Mouse (Mus musculus) liver, embryonic 14.5 days (tissue): ENCODE measurements around the gene Pop7. TPM values are rescaled to one million over a fixed set of nuclear protein-coding genes. Genes with fewer than 3 reads are reported as not detected.

ENCODE experiments used
- ATAC-seq: fragments of 200-750 bp; cut with Nextera tagmentation; 2 replicates; pipeline ENCODE4 v1.8.0; 2017; ENCODE audit warnings: moderate number of reproducible peaks, mild to moderate bottlenecking, moderate library complexity; ENCODE audit not compliant: insufficient read depth
- DNase-seq, 3 experiments: peaks; one replicate each; pipeline ENCODE4 v3.0.0-alpha.2; 2012 to 2013; ENCODE audit warnings: low read depth in 3 of 3, low spot score in 3 of 3
- H3K27ac ChIP-seq: fragments of 300-500 bp; sonication (generic); 2 replicates; pipeline ENCODE4 v1.5.1; 2014; ENCODE audit warnings: moderate library complexity, mild to moderate bottlenecking, control low read depth, inconsistent platforms
- H3K27me3 ChIP-seq: fragments of 300-500 bp; sonication (generic); 2 replicates; pipeline ENCODE4 v1.6.1; 2014; ENCODE audit warnings: mild to moderate bottlenecking, low read length, moderate library complexity; ENCODE audit not compliant: control insufficient read depth, insufficient read depth
- H3K36me3 ChIP-seq: fragments of 300-500 bp; sonication (generic); replicated peaks from 2 replicates; pipeline ENCODE4 v1.6.1; 2014; ENCODE audit warnings: low read depth; ENCODE audit not compliant: control insufficient read depth, insufficient read depth
- H3K4me1 ChIP-seq, 2 experiments: fragments of 200-500 bp in 1 of 2; fragments of 300-500 bp in 1 of 2; sonication (generic) in 1 of 2; replicated peaks; 2 replicates each; pipeline ENCODE4 v1.6.1; 2012 to 2014; ENCODE audit warnings: antibody characterized with exemption in 1 of 2, inconsistent platforms in 1 of 2, low read length in 1 of 2; ENCODE audit not compliant: control insufficient read depth in 2 of 2, insufficient read depth in 2 of 2
- H3K4me2 ChIP-seq: fragments of 300-500 bp; sonication (generic); 2 replicates; pipeline ENCODE4 v1.6.1; 2014; ENCODE audit warnings: low read depth, mild to moderate bottlenecking, control low read depth, moderate library complexity
- H3K4me3 ChIP-seq, 2 experiments: fragments of 200-500 bp in 1 of 2; fragments of 300-500 bp in 1 of 2; sonication (generic) in 1 of 2; 2 replicates each; pipeline ENCODE4 v1.5.1; 2012 to 2014; ENCODE audit warnings: low read depth in 2 of 2, low read length in 2 of 2, mild to moderate bottlenecking in 2 of 2, control low read depth in 1 of 2, inconsistent platforms in 1 of 2, moderate library complexity in 1 of 2; ENCODE audit not compliant: insufficient read depth in 1 of 2
- H3K9ac ChIP-seq: fragments of 300-500 bp; sonication (generic); replicated peaks from 2 replicates; pipeline ENCODE4 v1.6.1; 2014; ENCODE audit warnings: mild to moderate bottlenecking, control low read depth, moderate library complexity
- H3K9me3 ChIP-seq: fragments of 300-500 bp; sonication (generic); 2 replicates; pipeline ENCODE4 v1.6.1; 2016; ENCODE audit warnings: low read length, mixed read lengths; ENCODE audit not compliant: control insufficient read depth
- CTCF ChIP-seq: IDR thresholded peaks from 2 replicates; pipeline ENCODE4 v1.5.1; 2016; ENCODE audit warnings: antibody characterized with exemption, low read depth, control low read depth
- EP300 ChIP-seq: IDR thresholded peaks from 2 replicates; pipeline ENCODE4 v1.6.1; 2016; ENCODE audit warnings: antibody characterized with exemption, low read depth
- WGBS: fragments of 180-500 bp; shearing (Covaris S2); extraction: QIAGEN DNeasy Blood & Tissue Kit; methylation state at CpG from one replicate; pipeline ENCODE4 v1.1.7; 2014; ENCODE audit not compliant: insufficient replicate concordance; 5-methylcytosine and 5-hydroxymethylcytosine counted together
- polyA plus RNA-seq, 2 experiments: library from polyadenylated mRNA; depleted of rRNA in 1 of 2; stranded (reverse) in 1 of 2; unstranded in 1 of 2; fragments of >200 nt; fragmentation: Nextera tagmentation in 1 of 2; extraction: Ambion mirVana in 1 of 2; gene quantifications; 2 replicates each; pipeline versions ENCODE4 v1.2.1 to v1.2.3; 2012 to 2014

Pop7 gene
- polyA plus RNA-seq, 2 experiments = 25.3 to 36.5 TPM

- no peak overlapping the region for H3K27ac ChIP-seq
Measured at GRCm38 (mm10) chr5:137523396-137524250, 21.3 kb upstream of the Pop7 start.

DNA sequence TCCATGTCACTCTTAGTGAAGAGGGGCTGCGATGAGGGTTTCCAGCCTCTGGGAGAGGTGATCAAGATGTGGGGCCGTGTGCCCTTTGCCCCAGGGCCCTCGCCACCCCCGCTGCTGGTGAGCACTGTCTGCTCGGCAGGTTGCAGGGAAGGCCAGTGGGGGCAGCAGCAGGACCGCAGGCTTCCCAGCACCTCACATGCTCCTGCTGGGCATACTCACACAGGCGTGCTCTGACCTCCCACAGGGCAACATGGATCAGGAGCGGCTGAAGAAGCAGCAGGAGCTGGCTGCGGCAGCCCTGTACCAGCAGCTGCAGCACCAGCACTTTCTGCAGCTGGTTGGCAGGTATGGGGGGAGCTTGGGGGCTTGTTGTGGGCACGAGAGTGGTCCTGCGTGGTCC is 20.4 kb upstream of the Pop7 start:
- no peak overlapping the region for H3K27ac ChIP-seq
- H3K9ac ChIP-seq = no peak overlapping the region
- H3K9me3 ChIP-seq = no peaks in the 10 kb centered on the region
- no peak overlapping the region for H3K4me3 ChIP-seq
- no peak for ATAC-seq
- peak; percentile 13; the same call in 1 of the 2 replicates for TF ChIP-seq CTCF
- TF ChIP-seq EP300 = no peak
- 83% methylated on average over 11 of the region's 11 CpGs for WGBS
- no peak overlapping the region for H3K4me2 ChIP-seq
- H3K27me3 ChIP-seq = no peaks in the 10 kb centered on the region
- peaks cover 0 to 3% of the 10 kb centered on the region in 2 experiments; a peak in 2 of 4 replicates for H3K4me1 ChIP-seq
- DNase-seq = no peak
- peaks cover 36% of the 10 kb centered on the region for H3K36me3 ChIP-seq

More at GRCm38 (mm10) chr5:137523396-137524250, 21.3 kb upstream of the Pop7 start:
- H3K4me1 ChIP-seq = peaks cover 0 to 3% of the 10 kb centered on the region in 2 experiments; a peak in 2 of 4 replicates
- no peaks in the 10 kb centered on the region for H3K27me3 ChIP-seq
- TF ChIP-seq CTCF (no peak), EP300 (no peak)
- H3K4me2 ChIP-seq = no peak overlapping the region
- no peak for DNase-seq
- no peaks in the 10 kb centered on the region for H3K9me3 ChIP-seq
- no peak overlapping the region for H3K4me3 ChIP-seq
- peaks cover 45% of the 10 kb centered on the region for H3K36me3 ChIP-seq
- 80% methylated on average over 25 of the region's 25 CpGs for WGBS
- no peak overlapping the region for H3K9ac ChIP-seq
- no peak for ATAC-seq

- 64% methylated on average over 9 of the region's 9 CpGs for WGBS
- no peak for DNase-seq
Measured at GRCm38 (mm10) chr5:137521861-137522260, 19.5 kb upstream of the Pop7 start.

GRCm38 (mm10) chr5:137519691-137520550 is 17.6 kb upstream of the Pop7 start:
- Histone ChIP-seq H3K9me3 (no peaks in the 10 kb centered on the region), H3K4me3 (no peak overlapping the region), H3K4me1 (no peaks in the 10 kb centered on the region), H3K9ac (no peak overlapping the region), H3K27me3 (no peaks in the 10 kb centered on the region), H3K27ac (no peak overlapping the region), H3K4me2 (no peak overlapping the region), H3K36me3 (peaks cover 29% of the 10 kb centered on the region)
- TF ChIP-seq EP300 (no peak), CTCF (no peak)
- no peak for ATAC-seq
- WGBS = 86% methylated on average over 27 of the region's 27 CpGs
- no peak for DNase-seq

More at GRCm38 (mm10) chr5:137521861-137522260, 19.5 kb upstream of the Pop7 start:
- TF ChIP-seq EP300 (no peak), CTCF (no peak)
- H3K27ac ChIP-seq = no peak overlapping the region
- no peak for ATAC-seq
- no peak overlapping the region for H3K4me2 ChIP-seq
- no peak overlapping the region for H3K9ac ChIP-seq
- H3K27me3 ChIP-seq = no peaks in the 10 kb centered on the region
- peaks cover 0 to 3% of the 10 kb centered on the region in 2 experiments; a peak in 2 of 4 replicates for H3K4me1 ChIP-seq
- H3K36me3 ChIP-seq = peaks cover 29% of the 10 kb centered on the region
- no peak overlapping the region for H3K4me3 ChIP-seq
- H3K9me3 ChIP-seq = no peaks in the 10 kb centered on the region
